Mouse (Mus musculus) liver, adult 2 months (tissue): ENCODE data around the gene 2010003K11Rik. TPM values are rescaled to one million over a fixed set of nuclear protein-coding genes. Genes with fewer than 3 reads are reported as not detected.

Source experiments
- DNase-seq: peaks from one replicate; pipeline ENCODE4 v3.0.0-alpha.2; 2011; ENCODE audit warnings: low read depth, low spot score; ENCODE audit errors: extremely low read depth
- H3K27ac ChIP-seq: fragments of 200-500 bp; replicated peaks from 2 replicates; pipeline ENCODE4 v1.5.1; 2012; ENCODE audit warnings: low read depth, mild to moderate bottlenecking, control low read depth, inconsistent platforms, low read length; ENCODE audit not compliant: insufficient read depth
- H3K27me3 ChIP-seq: fragments of 200-500 bp; 2 replicates; pipeline ENCODE4 v1.6.1; 2012; ENCODE audit warnings: mild to moderate bottlenecking, moderate library complexity, low read length, inconsistent platforms; ENCODE audit not compliant: control insufficient read depth, insufficient read depth
- H3K36me3 ChIP-seq: fragments of 200-500 bp; 2 replicates; pipeline ENCODE4 v1.6.1; 2012; ENCODE audit warnings: low read length, inconsistent platforms; ENCODE audit not compliant: control insufficient read depth, insufficient read depth
- H3K4me1 ChIP-seq: fragments of 200-500 bp; 2 replicates; pipeline ENCODE4 v1.6.1; 2011; ENCODE audit warnings: low read length; ENCODE audit not compliant: control insufficient read depth, insufficient read depth
- H3K4me3 ChIP-seq: fragments of 200-500 bp; 2 replicates; pipeline ENCODE4 v1.5.1; 2011; ENCODE audit warnings: low read depth, mild to moderate bottlenecking, control low read depth, low read length, moderate library complexity; ENCODE audit not compliant: insufficient read depth
- H3K79me2 ChIP-seq: fragments of 200-500 bp; 2 replicates; pipeline ENCODE4 v1.6.1; 2012; ENCODE audit warnings: inconsistent platforms, mild to moderate bottlenecking, low read length, moderate library complexity; ENCODE audit not compliant: control insufficient read depth, insufficient read depth
- H3K9ac ChIP-seq: fragments of 200-500 bp; 2 replicates; pipeline ENCODE4 v1.6.1; 2012; ENCODE audit warnings: low read depth, mild to moderate bottlenecking, control low read depth, inconsistent platforms, low read length
- CTCF ChIP-seq: fragments of 200-500 bp; IDR thresholded peaks from 2 replicates; pipeline ENCODE4 v1.5.1; 2011; ENCODE audit warnings: low read depth, low read length, control low read depth
- POLR2A ChIP-seq: fragments of 200-500 bp; IDR thresholded peaks from 2 replicates; pipeline ENCODE4 v1.6.1; 2011; ENCODE audit warnings: low read length, control low read depth; ENCODE audit not compliant: insufficient read depth; ENCODE audit errors: extremely low read depth
- WGBS: fragments of 180-500 bp; shearing (Covaris S2); methylation state at CpG from one replicate; pipeline ENCODE4 v1.1.7; 2018; 5-methylcytosine and 5-hydroxymethylcytosine counted together
- polyA plus RNA-seq: library from polyadenylated mRNA; depleted of rRNA; stranded (reverse); fragments of >200 nt; gene quantifications from 2 replicates; pipeline ENCODE4 v1.2.3, GENCODE M21; 2012
- total RNA-seq: library from RNA; depleted of rRNA; stranded (reverse); fragments of >200 nt; gene quantifications from 2 replicates; pipeline ENCODE4 v1.2.3, GENCODE M21; 2014

Gene 2010003K11Rik
- total and polyA plus RNA-seq, 2 experiments = 6.3 to 7.5 TPM

- TF ChIP-seq POLR2A = no peak
- TF ChIP-seq CTCF = no peak
Observed at GRCm38 (mm10) chr19:4507746-4508145, 9.4 kb upstream of the 2010003K11Rik start.

GRCm38 (mm10) chr19:4504830-4505229 lies 6.4 kb upstream of the 2010003K11Rik start:
- Histone ChIP-seq H3K79me2 (no peaks in the 10 kb centered on the region), H3K36me3 (no peaks in the 10 kb centered on the region), H3K9ac (no peak overlapping the region), H3K4me3 (no peak overlapping the region), H3K27me3 (no peaks in the 10 kb centered on the region), H3K4me1 (peaks cover 14% of the 10 kb centered on the region), H3K27ac (no peak overlapping the region)
- TF ChIP-seq CTCF (no peak), POLR2A (no peak)
- WGBS = 97% methylated on average over 1 of the region's 1 CpGs
- no peak for DNase-seq

More at GRCm38 (mm10) chr19:4507746-4508145, 9.4 kb upstream of the 2010003K11Rik start:
- Histone ChIP-seq H3K4me1 (peaks cover 18% of the 10 kb centered on the region), H3K4me3 (no peak overlapping the region), H3K9ac (no peak overlapping the region), H3K27ac (peak overlapping the region; percentile 43), H3K36me3 (no peaks in the 10 kb centered on the region), H3K79me2 (peaks cover 9% of the 10 kb centered on the region; the same call in 1 of the 2 replicates), H3K27me3 (no peaks in the 10 kb centered on the region)
- DNase-seq = no peak
- 49% methylated on average over 3 of the region's 3 CpGs for WGBS

GRCm38 (mm10) chr19:4502701-4503100 lies 4.3 kb upstream of the 2010003K11Rik start:
- TF ChIP-seq POLR2A = no peak
- no peak for TF ChIP-seq CTCF
- Histone ChIP-seq H3K27ac (no peak overlapping the region), H3K36me3 (no peaks in the 10 kb centered on the region), H3K4me1 (peaks cover 14% of the 10 kb centered on the region), H3K79me2 (no peaks in the 10 kb centered on the region), H3K27me3 (no peaks in the 10 kb centered on the region), H3K9ac (no peak overlapping the region), H3K4me3 (no peak overlapping the region)
- 73% methylated on average over 2 of the region's 2 CpGs for WGBS
- no peak for DNase-seq

- Histone ChIP-seq H3K9ac (peak overlapping the region; percentile 83), H3K4me3 (no peak overlapping the region), H3K27me3 (no peaks in the 10 kb centered on the region), H3K4me1 (peaks cover 20% of the 10 kb centered on the region), H3K79me2 (no peaks in the 10 kb centered on the region), H3K36me3 (no peaks in the 10 kb centered on the region), H3K27ac (peak overlapping the region; percentile 99)
- DNase-seq = peak; percentile 96
- WGBS = 0% methylated on average over 4 of the region's 4 CpGs
- TF ChIP-seq CTCF (peak; percentile 88), POLR2A (no peak)
Observed at GRCm38 (mm10) chr19:4497263-4497973, 965 bp downstream of the 2010003K11Rik start.

GRCm38 (mm10) chr19:4496535-4497262 lies 1.7 kb downstream of the 2010003K11Rik start:
- Histone ChIP-seq H3K79me2 (no peaks in the 10 kb centered on the region), H3K27ac (peak overlapping the region; percentile 89), H3K36me3 (no peaks in the 10 kb centered on the region), H3K27me3 (no peaks in the 10 kb centered on the region), H3K4me3 (no peak overlapping the region), H3K9ac (peak overlapping the region; percentile 56), H3K4me1 (peaks cover 20% of the 10 kb centered on the region)
- 54% methylated on average over 3 of the region's 3 CpGs for WGBS
- TF ChIP-seq POLR2A (no peak), CTCF (no peak)
- peak; percentile 79 for DNase-seq

GRCm38 (mm10) chr19:4495814-4496213 lies 2.6 kb downstream of the 2010003K11Rik start:
- H3K27ac ChIP-seq = no peak overlapping the region
- H3K9ac ChIP-seq = no peak overlapping the region
- TF ChIP-seq POLR2A = no peak
- no peak for TF ChIP-seq CTCF
- no peaks in the 10 kb centered on the region for H3K27me3 ChIP-seq
- peaks cover 20% of the 10 kb centered on the region for H3K4me1 ChIP-seq
- no peak for DNase-seq
- WGBS = 90% methylated on average over 5 of the region's 5 CpGs
- no peak overlapping the region for H3K4me3 ChIP-seq
- H3K36me3 ChIP-seq = no peaks in the 10 kb centered on the region
- H3K79me2 ChIP-seq = no peaks in the 10 kb centered on the region
